Mouse (Mus musculus) T-cell, adult 2 months (primary cell): ENCODE results near the gene Zfp933.
"Not testable (repeated sequence)": the region's sequence is repeated elsewhere in the genome, so short reads cannot be mapped to it uniquely, and the experiment has no call there.

Experiments
- DNase-seq: peaks from one replicate; pipeline ENCODE4 v3.0.0; 2022; ENCODE audit warnings: low spot score

Gene Zfp933

DNA sequence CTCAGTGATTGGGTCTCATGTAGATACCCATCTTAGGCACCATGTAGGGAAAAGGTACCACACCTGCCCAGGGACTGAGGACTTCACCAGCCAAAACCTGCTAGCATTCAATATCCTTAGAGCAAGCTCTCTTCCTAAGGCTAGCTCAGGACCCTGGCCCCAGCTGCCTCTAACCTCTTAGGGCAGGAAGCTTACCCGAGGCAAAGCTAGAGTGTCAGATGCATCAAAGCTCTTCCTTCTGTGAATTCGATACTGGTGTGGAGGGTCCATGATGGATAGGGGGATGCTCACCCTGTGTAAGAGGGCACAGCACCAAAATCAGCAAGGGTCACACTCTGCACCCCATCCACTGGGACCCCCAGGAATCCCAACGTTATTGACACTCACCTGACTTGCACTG lies 13.9 kb upstream of the Zfp933 start:
- DNase-seq: no peak

DNA sequence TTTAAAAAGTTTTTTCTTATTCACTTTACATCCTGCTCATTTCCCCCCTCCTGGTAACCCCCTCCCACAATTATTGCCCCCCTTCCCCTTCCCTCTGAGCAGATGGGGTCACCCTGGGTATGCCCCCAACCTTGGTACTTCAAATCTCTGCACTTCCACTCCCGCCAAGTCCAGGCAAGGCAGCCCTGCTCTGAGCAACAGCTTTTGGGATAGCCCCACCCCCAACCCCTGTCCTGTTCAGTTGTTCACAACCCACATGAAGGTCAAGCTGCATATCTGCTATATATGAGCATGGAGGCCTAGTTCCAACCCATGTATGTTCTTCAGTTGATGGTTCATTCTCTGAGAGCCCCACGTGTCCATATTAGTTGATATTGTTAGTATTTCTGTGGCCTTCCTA lies 2.6 kb upstream of the Zfp933 start:
- no peak for DNase-seq

DNA sequence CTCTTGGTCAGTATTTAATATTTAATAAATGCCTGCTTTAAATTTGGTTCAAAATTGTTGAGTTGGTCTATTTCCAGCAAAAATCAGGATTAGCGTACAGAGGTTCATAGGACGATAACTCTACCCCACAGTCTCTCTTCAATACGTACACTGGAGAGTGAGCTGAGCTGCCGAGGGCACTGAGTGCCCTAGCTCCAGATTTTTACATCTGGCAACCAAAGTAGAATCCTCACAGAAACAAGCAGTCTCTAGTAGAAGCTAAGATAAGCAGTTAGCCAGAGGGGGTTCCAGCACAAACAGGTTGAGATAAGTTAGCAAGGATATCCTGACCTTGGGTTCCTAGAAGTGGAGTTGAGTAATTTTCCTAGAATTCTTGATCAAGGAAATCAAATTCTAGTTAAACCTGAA lies 422 bp upstream of the Zfp933 start:
- no peak for DNase-seq

DNA sequence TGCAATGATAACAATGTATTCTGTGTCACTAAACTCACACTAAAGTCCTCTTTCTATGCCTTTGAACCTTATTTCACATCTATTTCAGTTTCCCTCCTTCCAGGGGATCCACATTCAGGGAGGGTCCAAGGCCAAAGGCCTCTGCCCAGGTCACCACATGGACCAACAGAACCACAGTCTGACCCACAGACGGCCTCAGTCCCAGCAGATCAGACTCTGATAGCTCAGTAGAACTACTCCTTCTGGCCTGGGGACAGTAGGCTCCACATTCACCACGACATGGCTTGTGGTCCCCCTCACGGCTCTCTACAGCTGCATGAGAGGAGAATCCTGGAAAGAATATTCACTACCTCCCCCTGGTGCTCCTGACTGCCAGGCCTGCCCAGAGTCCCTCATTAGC lies 5.3 kb downstream of the Zfp933 start:
- DNase-seq: no peak

DNA sequence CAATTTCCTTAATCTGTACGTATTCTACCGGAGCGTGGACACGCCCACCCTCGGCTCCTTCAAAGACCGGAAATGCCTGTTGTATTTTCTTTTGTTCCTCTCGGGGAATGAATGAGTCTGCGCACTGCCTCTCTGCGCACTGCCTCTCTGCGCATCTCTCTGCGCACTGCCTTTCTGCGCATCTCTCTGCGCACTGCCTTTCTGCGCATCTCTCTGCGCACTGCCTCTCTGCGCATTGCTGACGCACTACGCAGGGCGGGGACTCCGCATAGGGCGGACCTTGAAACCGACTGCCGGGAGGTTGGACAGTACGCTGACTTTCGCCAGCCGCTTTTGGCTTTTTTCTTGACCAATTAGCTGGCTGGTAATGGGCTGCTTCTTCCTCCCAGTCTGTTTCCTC lies 8.9 kb downstream of the Zfp933 start:
- DNase-seq: peak; percentile 22

DNA sequence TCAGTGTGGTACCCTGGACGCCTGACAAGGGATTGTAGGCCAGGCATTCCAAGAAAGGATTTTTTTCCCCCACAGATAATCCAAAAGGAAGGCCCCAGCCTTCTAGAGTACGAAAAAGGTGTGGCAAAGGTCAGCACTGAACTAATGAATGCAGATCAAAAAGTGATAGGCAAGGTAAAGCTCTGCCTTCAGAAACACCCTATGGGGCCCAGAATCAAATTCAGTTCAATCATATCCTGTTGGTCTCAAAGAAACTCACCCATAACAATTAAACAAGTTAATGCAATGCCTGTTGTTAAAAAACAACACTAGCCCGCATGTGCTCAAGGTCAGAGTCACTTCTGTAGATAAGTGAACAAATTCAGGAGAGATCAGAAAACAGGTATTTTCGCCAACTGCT lies 23.8 kb downstream of the Zfp933 start:
- no peak for DNase-seq

DNA sequence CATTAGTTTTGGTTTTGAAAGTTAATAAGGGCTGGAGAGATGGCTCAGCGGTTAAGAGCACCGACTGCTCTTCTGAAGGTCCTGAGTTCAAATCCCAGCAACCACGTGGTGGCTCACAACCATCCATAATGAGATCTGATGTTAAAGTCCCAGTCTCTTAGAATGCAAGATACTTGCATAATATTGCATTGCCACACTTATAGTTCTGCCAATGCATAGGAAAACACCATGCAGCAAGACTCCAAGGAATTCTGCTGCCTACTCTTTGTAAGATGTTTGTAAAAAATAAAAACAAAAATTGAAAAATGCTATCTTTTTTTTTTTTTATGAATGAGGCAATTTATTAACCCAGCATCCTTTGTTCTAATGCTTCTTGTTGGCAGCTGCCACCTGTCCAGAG lies 26.8 kb downstream of the Zfp933 start:
- not testable (repeated sequence) for DNase-seq

DNA sequence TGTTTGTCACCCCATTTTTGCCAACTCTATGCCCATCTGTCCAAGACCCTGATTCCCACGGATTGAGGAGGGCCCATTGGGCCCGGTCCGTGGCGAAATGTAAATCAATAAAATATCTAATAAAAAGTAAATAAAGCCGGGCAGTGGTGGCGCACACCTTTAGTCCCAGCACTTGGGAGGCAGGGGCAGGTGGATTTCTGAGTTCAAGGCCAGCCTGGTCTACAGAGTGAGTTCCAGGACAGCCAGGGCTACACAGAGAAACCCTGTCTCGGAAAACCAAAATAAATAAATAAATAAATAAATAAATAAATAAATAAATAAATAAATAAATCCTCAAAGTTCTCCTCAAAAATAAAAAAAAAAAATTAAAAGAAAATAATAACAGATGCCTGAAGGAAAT lies 28.5 kb downstream of the Zfp933 start:
- DNase-seq: not testable (repeated sequence)

DNA sequence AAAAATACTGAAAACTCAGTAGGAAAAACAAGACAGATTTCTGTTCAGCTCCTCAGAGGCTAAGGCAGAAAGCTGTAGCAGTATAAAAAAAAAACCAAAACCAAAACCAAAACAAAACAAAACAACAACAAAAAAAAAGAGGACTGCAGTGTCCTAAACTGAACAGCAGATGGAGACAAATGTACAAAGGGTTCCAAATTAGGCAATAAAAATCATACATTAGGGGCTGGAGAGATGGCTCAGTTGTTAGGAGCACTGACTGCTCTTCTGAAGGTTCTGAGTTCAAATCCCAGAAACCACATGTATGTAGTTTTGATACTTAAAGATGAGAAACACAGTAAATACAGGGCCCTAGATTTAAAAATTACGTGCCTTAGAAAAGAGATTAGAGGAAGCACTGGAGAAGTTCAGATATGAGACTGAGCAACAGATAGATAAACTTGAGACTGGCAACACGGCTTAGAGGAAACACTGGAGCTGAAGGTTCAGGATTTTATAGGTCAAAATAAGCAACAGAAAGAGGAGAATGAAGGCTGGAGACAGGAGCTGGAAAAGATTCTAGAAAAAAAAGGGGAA lies 33.5 kb downstream of the Zfp933 start:
- peak; percentile 19 for DNase-seq

DNA sequence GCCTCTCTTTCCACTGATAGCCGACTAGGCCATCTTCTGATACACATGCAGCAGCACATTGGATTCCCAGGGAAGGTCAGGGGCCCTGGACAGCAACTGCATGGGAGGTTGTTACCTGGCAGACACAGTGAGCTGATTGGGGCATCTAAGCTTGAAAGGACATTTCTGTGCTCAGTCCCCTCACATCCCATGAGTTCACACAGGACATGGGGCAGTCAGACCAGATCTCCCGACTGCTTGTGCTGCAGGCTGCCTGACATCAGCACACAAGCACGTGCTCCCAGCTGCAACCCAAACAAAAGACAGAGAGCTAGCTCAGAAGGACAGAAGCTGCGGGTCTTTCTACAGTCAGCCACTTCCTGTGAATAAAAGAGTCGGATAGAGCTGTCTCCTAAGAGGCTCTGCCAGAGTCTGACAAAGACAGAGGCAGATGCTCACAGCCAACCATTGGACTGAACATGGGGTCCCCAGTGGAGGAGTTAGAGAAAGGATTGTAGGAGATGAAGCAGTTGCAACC lies 34.9 kb downstream of the Zfp933 start:
- DNase-seq: peak; percentile 22

DNA sequence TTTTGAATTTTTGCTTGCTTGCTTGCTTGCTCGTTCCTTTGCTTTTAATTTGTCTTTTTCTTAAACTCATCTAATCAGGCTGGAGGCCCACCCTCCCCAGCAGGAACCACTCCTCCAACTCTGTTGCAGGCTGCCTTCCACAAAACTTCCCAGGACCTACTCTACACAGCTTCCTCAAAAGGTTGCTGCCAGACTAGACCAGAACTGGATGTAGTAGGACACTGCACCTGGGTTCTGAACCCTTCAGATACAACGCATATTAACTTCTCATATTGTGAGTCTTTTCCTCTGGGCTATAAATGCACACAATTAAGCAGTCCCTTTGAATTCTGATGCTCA lies 38.2 kb downstream of the Zfp933 start:
- DNase-seq: not testable (repeated sequence)

DNA sequence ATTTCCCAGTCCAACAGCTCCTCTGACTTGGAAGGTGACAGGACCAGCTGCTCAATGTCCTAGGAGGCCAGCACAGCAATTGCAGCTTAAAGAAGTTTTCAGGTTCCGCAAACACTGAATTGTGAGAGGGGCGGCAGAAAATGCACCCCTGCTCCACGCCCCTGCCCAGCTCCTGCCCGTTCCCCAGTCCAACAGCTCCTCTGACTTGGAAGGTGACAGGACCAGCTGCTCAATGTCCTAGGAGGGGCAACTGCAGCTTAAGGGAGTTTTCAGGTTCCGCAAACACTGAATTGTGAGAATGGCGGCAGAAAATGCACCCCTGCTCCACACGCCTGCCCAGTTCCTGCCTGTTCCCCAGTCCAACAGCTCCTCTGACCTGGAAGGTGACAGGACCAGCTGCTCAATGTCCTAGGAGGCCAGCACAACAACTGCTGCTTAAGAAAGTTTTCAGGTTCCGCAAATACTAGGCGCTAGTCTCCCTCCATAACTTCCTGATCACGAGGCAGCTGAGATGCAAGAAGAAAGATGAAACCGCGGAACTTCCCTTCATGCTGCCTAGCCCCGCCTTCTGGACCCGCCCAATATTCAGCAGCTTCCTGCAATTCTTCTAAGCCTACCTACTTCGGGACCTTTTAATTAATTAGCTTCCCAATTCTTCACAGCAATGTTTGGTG lies 38.7 kb downstream of the Zfp933 start, which contains the start of gene Zfp984:
Gene Zfp984 (minus strand): TSS at position 497 of the 674 bp plus-strand sequence.
- peak; percentile 75 for DNase-seq

DNA sequence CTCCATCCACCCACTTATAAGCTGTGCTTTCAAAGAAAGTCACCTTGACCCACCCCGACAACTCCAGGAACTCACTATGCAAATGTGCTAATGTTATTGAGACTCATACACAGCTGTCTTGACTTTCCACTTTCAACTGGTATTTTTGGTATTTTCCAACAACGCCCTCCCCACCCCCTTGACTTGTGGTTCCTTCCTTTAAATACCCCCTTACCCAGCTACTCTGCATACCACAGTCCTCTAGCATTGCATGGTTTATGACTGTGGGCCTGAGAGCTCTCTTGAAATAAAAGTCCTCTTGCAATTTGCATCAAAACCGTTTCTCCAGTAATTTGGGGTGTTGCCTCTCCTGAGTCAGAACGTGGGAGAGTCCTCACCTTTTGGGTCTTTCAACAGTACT lies 39.7 kb downstream of the Zfp933 start:
- not testable (repeated sequence) for DNase-seq

DNA sequence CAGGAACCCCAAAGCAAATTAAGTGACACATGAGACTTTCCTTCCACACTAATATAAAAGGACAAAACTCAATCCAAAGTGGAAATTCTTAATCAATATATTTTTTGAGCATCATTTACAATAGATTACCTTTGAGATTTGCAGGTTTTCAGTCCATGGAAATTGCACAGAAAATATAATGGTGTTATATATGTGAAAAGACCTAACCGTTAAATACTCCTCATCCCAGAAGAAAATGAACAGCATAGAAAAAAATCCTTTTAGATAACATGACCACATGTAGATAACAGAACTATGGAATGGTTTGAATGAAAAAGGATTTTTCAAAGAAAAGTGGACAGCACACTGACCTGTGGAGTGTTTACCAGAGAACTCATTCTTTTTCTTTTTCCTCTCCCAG lies 52.9 kb downstream of the Zfp933 start:
- not testable (repeated sequence) for DNase-seq

DNA sequence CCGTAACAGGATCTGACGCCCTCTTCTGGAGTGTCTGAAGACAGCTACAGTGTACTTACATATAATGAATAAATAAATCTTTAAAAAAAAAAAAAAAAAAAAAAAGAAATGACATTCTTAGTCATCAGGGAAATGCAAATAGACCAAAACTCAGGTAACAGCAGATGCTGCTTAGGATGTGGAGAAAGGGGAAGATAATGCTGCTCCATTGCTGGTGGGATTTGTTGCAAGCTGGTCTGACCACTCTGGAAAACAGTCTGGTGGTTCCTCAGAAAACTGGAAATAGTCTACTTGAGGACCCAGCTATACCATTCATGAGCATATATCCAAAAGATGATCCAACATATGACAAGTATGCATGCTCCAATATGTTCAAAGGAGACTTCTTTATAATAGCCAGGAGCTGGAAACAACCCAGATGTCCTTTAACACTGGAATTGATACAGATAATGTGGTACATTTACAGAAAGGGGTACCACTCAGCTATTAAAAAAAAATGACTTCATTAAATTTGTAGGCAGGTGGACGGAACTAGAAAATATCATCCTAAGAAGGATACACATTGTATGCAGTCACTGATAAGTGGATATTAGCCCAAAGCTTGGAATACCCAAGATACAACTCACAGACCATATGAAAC lies 54.0 kb downstream of the Zfp933 start:
- not testable (repeated sequence) for DNase-seq

DNA sequence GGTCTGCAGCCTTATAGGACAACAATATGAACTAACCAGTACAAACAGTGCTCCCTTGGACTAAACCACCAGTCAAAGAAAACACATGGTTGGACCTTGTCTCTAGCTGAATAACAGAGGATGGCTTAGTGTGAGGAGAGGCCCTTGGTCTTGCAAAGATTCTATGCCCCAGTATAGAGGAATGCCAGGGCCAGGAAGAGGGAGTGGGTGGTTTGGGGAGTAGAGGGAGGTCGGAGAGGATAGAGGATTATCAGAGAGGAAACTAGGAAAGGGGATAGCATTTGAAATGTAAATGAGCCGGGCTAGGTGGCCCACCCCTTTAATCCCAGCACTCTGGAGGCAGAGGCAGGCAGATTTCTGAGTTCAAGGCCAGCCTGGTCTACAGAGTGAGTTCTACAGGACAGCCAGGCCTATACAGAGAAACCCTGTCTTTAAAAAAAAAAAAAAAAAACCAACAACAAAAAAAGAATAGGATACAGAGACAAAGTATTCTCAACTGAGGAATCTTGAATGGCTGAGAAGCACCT lies 54.7 kb downstream of the Zfp933 start:
- not testable (repeated sequence) for DNase-seq

DNA sequence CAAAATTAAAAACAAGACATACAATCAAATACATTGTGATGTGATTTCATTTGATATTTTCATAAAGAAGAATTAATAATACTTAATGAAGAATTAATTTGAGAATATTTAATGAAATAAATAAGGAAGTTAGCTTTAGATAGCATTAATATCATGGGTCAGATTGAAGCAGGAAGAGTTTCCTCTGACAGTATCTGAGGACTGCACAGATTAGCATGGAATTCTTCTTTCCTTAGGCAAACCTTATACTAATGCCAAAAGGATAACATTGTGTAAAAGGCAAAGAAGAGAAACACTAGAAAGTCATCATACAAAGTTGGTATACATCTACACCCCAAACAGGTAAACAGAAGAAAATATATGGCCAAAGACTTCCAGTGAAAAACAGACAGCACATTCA lies 56.4 kb downstream of the Zfp933 start:
- DNase-seq: not testable (repeated sequence)
